Mouse (Mus musculus): Measurements from ENCODE around the gene Baz1b.

GRCm38 (mm10) chr5:135148715-135149052 is 38.4 kb upstream of the Baz1b start:
- TF ChIP-seq TAL1 (conservative IDR thresholded peaks at IDR 0.05; ENCODE audit: low read depth, low read length) (no peak), CTCF (IDR thresholded peaks at IDR 0.05; ENCODE audit: low read depth, low read length) (no peak), GATA1 (IDR thresholded peaks at IDR 0.05; ENCODE audit: borderline replicate concordance, low read length) (no peak), GATA2 (IDR thresholded peaks at IDR 0.05; ENCODE audit: borderline replicate concordance, low read depth, low read length) (no peak)
